Mouse (Mus musculus): ENCODE results near the gene Supt16.

Gene Supt16

GRCm38 (mm10) chr14:52117241-52117640 is 80.0 kb downstream of the Supt16 start:
- Histone ChIP-seq H3K9me3 (ENCODE audit: low read length) (no peaks in the 10 kb centered on the region), H3K4me3 (replicated peaks; ENCODE audit: low read length) (no peak overlapping the region), H3K4me1 (replicated peaks; ENCODE audit: low read depth, low read length) (peaks cover 78% of the 10 kb centered on the region), H3K36me3 (ENCODE audit: insufficient read depth, low read length) (no peaks in the 10 kb centered on the region), H3K27me3 (ENCODE audit: insufficient read depth, low read length) (no peaks in the 10 kb centered on the region)
- TF ChIP-seq NANOG (IDR thresholded peaks at IDR 0.05; ENCODE audit: borderline replicate concordance, low read length): no peak
- no peak for TF ChIP-seq POU5F1 (IDR thresholded peaks at IDR 0.05; ENCODE audit: borderline replicate concordance, low read length)
- TF ChIP-seq CTCF (conservative IDR thresholded peaks at IDR 0.05; ENCODE audit: low read length): no peak

DNA sequence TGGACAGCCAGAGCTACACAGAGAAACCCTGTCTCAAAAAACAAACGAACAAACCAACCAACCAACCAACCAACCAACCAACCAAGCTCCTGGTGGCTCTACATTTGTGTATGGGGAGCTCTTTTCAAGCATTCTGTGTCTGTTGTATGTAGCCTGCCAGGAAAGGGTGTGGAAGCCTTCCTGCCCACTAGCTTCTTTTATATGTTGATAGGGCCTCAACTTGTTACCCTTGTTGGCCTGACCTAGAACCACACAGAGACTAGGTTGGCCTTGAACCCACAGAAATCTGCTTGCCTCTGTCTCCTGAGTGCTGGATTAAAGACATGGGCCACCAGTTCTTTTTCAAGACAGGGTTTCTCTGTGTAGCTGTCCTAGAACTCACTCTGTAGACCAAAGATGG is 83.1 kb downstream of the Supt16 start:
- H3K4me3 ChIP-seq (replicated peaks; ENCODE audit: low read length): no peak overlapping the region
- H3K27me3 ChIP-seq (ENCODE audit: insufficient read depth, low read length): no peaks in the 10 kb centered on the region
- TF ChIP-seq NANOG (IDR thresholded peaks at IDR 0.05; ENCODE audit: borderline replicate concordance, low read length) (0 out of 2 replicates have a peak, but pooled peaks have one; percentile 8), POU5F1 (IDR thresholded peaks at IDR 0.05; ENCODE audit: borderline replicate concordance, low read length) (no peak)

More for the DNA sequence above, 83.1 kb downstream of the Supt16 start:
- Histone ChIP-seq H3K4me1 (replicated peaks; ENCODE audit: low read depth, low read length) (peaks cover 57% of the 10 kb centered on the region), H3K36me3 (ENCODE audit: insufficient read depth, low read length) (no peaks in the 10 kb centered on the region), H3K9me3 (ENCODE audit: low read length) (no peaks in the 10 kb centered on the region)

Data from E14TG2a.4 (cell line).